Mouse (Mus musculus): Measurements from ENCODE around the gene Gpatch3.

- TF ChIP-seq POLR2A (IDR thresholded peaks at IDR 0.05; ENCODE audit: insufficient read depth, low read depth, low read length) (no peak), CTCF (IDR thresholded peaks at IDR 0.05) (no peak), EP300 (IDR thresholded peaks at IDR 0.05; ENCODE audit: insufficient read depth, low read depth, low read length) (no peak)
Measured at GRCm38 (mm10) chr4:133604856-133605255, 30.3 kb downstream of the Gpatch3 start.

Measured in heart, adult 2 months (tissue).